Mouse (Mus musculus) mature B cell (primary cell): Measurements from ENCODE around the gene Gpr173.
"Not testable (repeated sequence)": the region's sequence is repeated elsewhere in the genome, so short reads cannot be mapped to it uniquely, and the experiment has no call there.

ENCODE experiments used
- in situ Hi-C: fragments of 300-500 bp; cut with MboI; formaldehyde crosslinking; loops from 2 replicates; pipeline ENCODE4 v1.14.3; 2019

The Gpr173 gene

GRCm38 (mm10) chrX:152368397-152369273 is at the start of gene Gpr173:
Gpr173 (minus strand) TSS chrX:152368704.
- in situ Hi-C loops = no loop called here

- in situ Hi-C loops = no loop called here
Observed at GRCm38 (mm10) chrX:152403251-152403650, 34.7 kb upstream of the Gpr173 start.

- in situ Hi-C loops = no loop called here
Observed at GRCm38 (mm10) chrX:152400096-152400495, 31.6 kb upstream of the Gpr173 start.

- in situ Hi-C loops = no loop called here
Observed at GRCm38 (mm10) chrX:152368054-152368396, 479 bp downstream of the Gpr173 start.

- in situ Hi-C loops = no loop called here
Observed at GRCm38 (mm10) chrX:152366418-152366817, 2.1 kb downstream of the Gpr173 start.

GRCm38 (mm10) chrX:152352553-152353153 is 15.9 kb downstream of the Gpr173 start:
- in situ Hi-C loops = no loop called here

GRCm38 (mm10) chrX:152347041-152347440 is 21.5 kb downstream of the Gpr173 start:
- in situ Hi-C loops = loop anchor here (10.0 kb wide), 1 partner anchor 112 kb away; the partner anchor contains the start of gene Kdm5c

GRCm38 (mm10) chrX:152346587-152346986 is 21.9 kb downstream of the Gpr173 start:
- in situ Hi-C loops = loop anchor here (10.0 kb wide), 1 partner anchor 112 kb away; the partner anchor contains the start of gene Kdm5c

- in situ Hi-C loops = loop anchor here (10.0 kb wide), 1 partner anchor 108 kb away; the partner anchor contains the start of gene Kdm5c
Observed at GRCm38 (mm10) chrX:152342903-152343302, 25.6 kb downstream of the Gpr173 start.

- in situ Hi-C loops = loop anchor here (10.0 kb wide), 1 partner anchor 108 kb away; the partner anchor contains the start of gene Kdm5c
Observed at GRCm38 (mm10) chrX:152342358-152342901, 26.1 kb downstream of the Gpr173 start, which contains the start of gene Tspyl2. Tspyl2 (minus strand) TSS chrX:152342425.

- in situ Hi-C loops = loop anchor here (10.0 kb wide), 1 partner anchor 107 kb away; the partner anchor contains the start of gene Kdm5c
Observed at GRCm38 (mm10) chrX:152341496-152341895, 27.0 kb downstream of the Gpr173 start.

GRCm38 (mm10) chrX:152336546-152337332 is 31.8 kb downstream of the Gpr173 start:
- in situ Hi-C loops = no loop called here

GRCm38 (mm10) chrX:152336123-152336522 is 32.4 kb downstream of the Gpr173 start:
- in situ Hi-C loops = not testable (repeated sequence)

GRCm38 (mm10) chrX:152329400-152329799 is 39.1 kb downstream of the Gpr173 start:
- in situ Hi-C loops = not testable (repeated sequence)

GRCm38 (mm10) chrX:152327689-152328052 is 40.8 kb downstream of the Gpr173 start:
- in situ Hi-C loops = no loop called here

GRCm38 (mm10) chrX:152326996-152327688 is 41.4 kb downstream of the Gpr173 start, which contains the start of gene Kantr:
Kantr (minus strand) TSS chrX:152327495.
- in situ Hi-C loops = no loop called here

- in situ Hi-C loops = no loop called here
Observed at GRCm38 (mm10) chrX:152323584-152323983, 44.9 kb downstream of the Gpr173 start.

- in situ Hi-C loops = no loop called here
Observed at GRCm38 (mm10) chrX:152322776-152323175, 45.7 kb downstream of the Gpr173 start.

GRCm38 (mm10) chrX:152320535-152320934 is 48.0 kb downstream of the Gpr173 start:
- in situ Hi-C loops = no loop called here

GRCm38 (mm10) chrX:152307942-152308341 is 60.6 kb downstream of the Gpr173 start:
- in situ Hi-C loops = no loop called here

GRCm38 (mm10) chrX:152307371-152307770 is 61.1 kb downstream of the Gpr173 start:
- in situ Hi-C loops = no loop called here
